Mouse (Mus musculus): ENCODE results near the gene Ston1.

Gene Ston1

GRCm38 (mm10) chr17:88696656-88697333 lies 99.3 kb downstream of the Ston1 start:
- no peak for DNase-seq

GRCm38 (mm10) chr17:88700901-88701300 lies 103.4 kb downstream of the Ston1 start:
- DNase-seq: no peak

GRCm38 (mm10) chr17:88702345-88702744 lies 104.9 kb downstream of the Ston1 start:
- DNase-seq: no peak

- no peak for DNase-seq
Measured at GRCm38 (mm10) chr17:88703112-88703511, 105.6 kb downstream of the Ston1 start.

GRCm38 (mm10) chr17:88706231-88706649 lies 108.8 kb downstream of the Ston1 start:
- DNase-seq: no peak

Data from cerebellum, postnatal 25 days (tissue).